Mouse (Mus musculus) lung, embryonic 14.5 days (tissue): ENCODE data around the gene Zc3h14. TPM values are rescaled to one million over a fixed set of nuclear protein-coding genes. Genes with fewer than 3 reads are reported as not detected.

Source experiments
- ATAC-seq: fragments of 200-750 bp; cut with Nextera tagmentation; 2 replicates; pipeline ENCODE4 v1.8.0; 2017; ENCODE audit warnings: mild to moderate bottlenecking, moderate TSS enrichment, moderate library complexity; ENCODE audit not compliant: insufficient read depth
- DNase-seq: peaks from one replicate; pipeline ENCODE4 v3.0.0-alpha.2; 2015
- H3K27ac ChIP-seq: fragments of 300-500 bp; sonication (generic); 2 replicates; pipeline ENCODE4 v1.5.1; 2014; ENCODE audit warnings: low read depth, mild to moderate bottlenecking, moderate library complexity
- H3K27me3 ChIP-seq: fragments of 300-500 bp; sonication (generic); 2 replicates; pipeline ENCODE4 v1.6.1; 2014; ENCODE audit warnings: low read length, control low read depth; ENCODE audit not compliant: insufficient read depth
- H3K36me3 ChIP-seq: fragments of 300-500 bp; sonication (generic); 2 replicates; pipeline ENCODE4 v1.6.1; 2014; ENCODE audit warnings: control low read depth; ENCODE audit not compliant: insufficient read depth
- H3K4me1 ChIP-seq: fragments of 300-500 bp; sonication (generic); 2 replicates; pipeline ENCODE4 v1.6.1; 2014; ENCODE audit warnings: antibody characterized with exemption, control low read depth; ENCODE audit not compliant: insufficient read depth
- H3K4me2 ChIP-seq: fragments of 300-500 bp; sonication (generic); 2 replicates; pipeline ENCODE4 v1.6.1; 2014; ENCODE audit warnings: mild to moderate bottlenecking
- H3K4me3 ChIP-seq: fragments of 300-500 bp; sonication (generic); 2 replicates; pipeline ENCODE4 v1.5.1; 2014; ENCODE audit warnings: low read depth, low read length
- H3K9ac ChIP-seq: fragments of 300-500 bp; sonication (generic); 2 replicates; pipeline ENCODE4 v1.6.1; 2014
- H3K9me3 ChIP-seq: fragments of 300-500 bp; sonication (generic); 2 replicates; pipeline ENCODE4 v1.6.1; 2016; ENCODE audit warnings: low read depth, low read length, control low read depth
- CTCF ChIP-seq: IDR thresholded peaks from 2 replicates; pipeline ENCODE4 v1.5.1; 2016; ENCODE audit warnings: antibody characterized with exemption, low read depth
- WGBS: fragments of 180-500 bp; shearing (Covaris S2); extraction: QIAGEN DNeasy Blood & Tissue Kit; methylation state at CpG from one replicate; pipeline ENCODE4 v1.1.7; 2014; 5-methylcytosine and 5-hydroxymethylcytosine counted together
- polyA plus RNA-seq: library from polyadenylated mRNA; unstranded; fragments of >200 nt; fragmentation: Nextera tagmentation; extraction: Ambion mirVana; gene quantifications from 2 replicates; pipeline ENCODE4 v1.2.1, GENCODE M21; 2014

Zc3h14 gene
- polyA plus RNA-seq, 1 experiment from 2014 or later: 154 TPM

GRCm38 (mm10) chr12:98766241-98766640, 19.5 kb downstream of the Zc3h14 start:
- ATAC-seq (no peak), DNase-seq (no peak)
- no peaks in the 10 kb centered on the region for H3K4me1 ChIP-seq
- no peak overlapping the region for H3K4me2 ChIP-seq
- H3K36me3 ChIP-seq: peaks cover 93% of the 10 kb centered on the region
- no peak overlapping the region for H3K4me3 ChIP-seq
- H3K27ac ChIP-seq: no peak overlapping the region
- TF ChIP-seq CTCF: no peak
- WGBS: 96% methylated on average over 2 of the region's 2 CpGs
- no peaks in the 10 kb centered on the region for H3K9me3 ChIP-seq
- H3K9ac ChIP-seq: no peak overlapping the region
- H3K27me3 ChIP-seq: no peaks in the 10 kb centered on the region

GRCm38 (mm10) chr12:98777509-98777908, 30.7 kb downstream of the Zc3h14 start:
- ATAC-seq: no peak
- no peaks in the 10 kb centered on the region for H3K9me3 ChIP-seq

DNA sequence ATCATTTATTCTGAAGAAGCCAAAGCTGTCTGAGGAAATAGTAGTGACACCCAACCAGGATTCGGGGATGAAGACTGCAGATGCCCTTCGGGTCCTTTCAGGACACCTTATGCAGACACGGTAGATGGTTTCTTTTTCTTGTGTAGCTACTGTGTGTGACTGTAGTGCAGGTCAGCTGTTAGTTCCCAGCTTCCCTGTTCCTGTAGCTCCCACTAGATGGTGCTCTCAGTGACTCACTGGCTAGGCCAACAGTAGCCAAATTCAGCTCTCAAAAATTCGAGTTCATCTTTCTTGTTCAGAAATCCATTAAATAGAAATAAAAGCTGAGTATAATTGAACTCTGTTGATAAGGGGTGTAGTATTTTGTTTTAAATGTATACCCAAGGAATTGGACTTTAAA, 32.4 kb downstream of the Zc3h14 start:
- H3K4me1 ChIP-seq: no peaks in the 10 kb centered on the region
- H3K27me3 ChIP-seq: no peaks in the 10 kb centered on the region
- H3K4me2 ChIP-seq: no peak overlapping the region
- no peak overlapping the region for H3K4me3 ChIP-seq
- WGBS: 77% methylated on average over 4 of the region's 4 CpGs
- no peaks in the 10 kb centered on the region for H3K9me3 ChIP-seq
- ATAC-seq (no peak), DNase-seq (peak; percentile 53)
- H3K9ac ChIP-seq: no peak overlapping the region
- H3K36me3 ChIP-seq: peaks cover 90% of the 10 kb centered on the region
- TF ChIP-seq CTCF: peak; percentile 50
- no peak overlapping the region for H3K27ac ChIP-seq

More at GRCm38 (mm10) chr12:98777509-98777908, 30.7 kb downstream of the Zc3h14 start:
- H3K9ac ChIP-seq: no peak overlapping the region
- WGBS: 72% methylated on average over 3 of the region's 3 CpGs
- H3K27ac ChIP-seq: no peak overlapping the region
- no peak for TF ChIP-seq CTCF
- H3K36me3 ChIP-seq: peaks cover 90% of the 10 kb centered on the region
- H3K4me1 ChIP-seq: no peaks in the 10 kb centered on the region
- H3K27me3 ChIP-seq: no peaks in the 10 kb centered on the region
- DNase-seq: no peak
- H3K4me2 ChIP-seq: no peak overlapping the region
- H3K4me3 ChIP-seq: no peak overlapping the region

DNA sequence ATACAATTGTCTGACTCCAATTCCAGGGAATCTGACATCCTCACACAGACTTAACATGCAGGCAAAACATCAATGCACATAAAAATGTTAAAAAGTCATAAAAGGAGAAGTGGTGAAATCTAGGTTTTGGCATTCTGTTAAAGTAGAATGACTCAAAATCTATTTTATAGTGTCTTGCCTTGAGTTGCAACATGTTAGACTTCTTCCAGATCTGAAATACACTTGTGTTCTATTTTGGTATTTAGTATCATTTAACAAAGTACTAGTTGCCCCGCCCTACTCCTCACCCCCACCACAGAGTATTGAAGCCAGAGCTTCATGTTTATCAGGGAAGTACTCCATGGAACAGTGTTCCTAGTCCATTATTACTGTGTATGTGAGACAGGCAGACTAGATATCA, 37.5 kb downstream of the Zc3h14 start:
- Histone ChIP-seq H3K9ac (no peak overlapping the region), H3K36me3 (peaks cover 86% of the 10 kb centered on the region), H3K4me1 (no peaks in the 10 kb centered on the region), H3K9me3 (no peaks in the 10 kb centered on the region), H3K27ac (no peak overlapping the region), H3K27me3 (no peaks in the 10 kb centered on the region), H3K4me3 (no peak overlapping the region), H3K4me2 (no peak overlapping the region)
- TF ChIP-seq CTCF: no peak
- 87% methylated on average over 1 of the region's 1 CpGs for WGBS
- ATAC-seq (no peak), DNase-seq (no peak)

DNA sequence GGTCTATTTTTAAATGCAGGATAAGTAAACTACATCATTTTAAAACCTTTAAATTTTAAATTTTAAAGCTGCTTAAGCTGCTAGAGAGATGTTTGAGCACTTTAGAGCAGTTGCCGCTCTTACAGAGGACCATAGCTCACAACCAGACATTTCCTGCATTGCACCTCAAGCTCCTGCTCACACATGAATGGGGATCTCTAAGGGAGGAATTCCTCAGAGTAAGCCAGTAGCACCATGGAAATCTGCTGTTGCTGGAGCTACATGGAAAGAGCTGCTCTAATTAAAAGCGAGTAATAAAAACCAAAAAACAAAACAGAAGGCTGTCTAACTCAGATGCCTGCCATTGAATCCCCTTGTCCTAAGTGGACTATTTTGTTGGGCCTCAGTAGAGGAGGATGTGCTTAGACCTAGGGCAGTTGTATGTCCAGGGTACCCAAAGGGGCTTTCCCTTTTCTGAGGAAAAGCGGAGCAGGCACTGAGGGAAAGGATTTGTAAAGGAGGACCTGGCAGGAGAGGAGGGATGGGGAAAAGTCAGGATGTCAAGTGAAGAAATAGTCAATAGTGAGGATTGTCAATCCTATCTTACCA, 49.1 kb downstream of the Zc3h14 start:
- H3K4me3 ChIP-seq: no peak overlapping the region
- ATAC-seq (no peak), DNase-seq (no peak)
- no peaks in the 10 kb centered on the region for H3K9me3 ChIP-seq
- no peak overlapping the region for H3K27ac ChIP-seq
- no peak for TF ChIP-seq CTCF
- no peaks in the 10 kb centered on the region for H3K27me3 ChIP-seq
- H3K4me2 ChIP-seq: no peak overlapping the region
- no peak overlapping the region for H3K9ac ChIP-seq
- H3K36me3 ChIP-seq: peaks cover 50% of the 10 kb centered on the region
- 88% methylated on average over 3 of the region's 3 CpGs for WGBS
- H3K4me1 ChIP-seq: no peaks in the 10 kb centered on the region

DNA sequence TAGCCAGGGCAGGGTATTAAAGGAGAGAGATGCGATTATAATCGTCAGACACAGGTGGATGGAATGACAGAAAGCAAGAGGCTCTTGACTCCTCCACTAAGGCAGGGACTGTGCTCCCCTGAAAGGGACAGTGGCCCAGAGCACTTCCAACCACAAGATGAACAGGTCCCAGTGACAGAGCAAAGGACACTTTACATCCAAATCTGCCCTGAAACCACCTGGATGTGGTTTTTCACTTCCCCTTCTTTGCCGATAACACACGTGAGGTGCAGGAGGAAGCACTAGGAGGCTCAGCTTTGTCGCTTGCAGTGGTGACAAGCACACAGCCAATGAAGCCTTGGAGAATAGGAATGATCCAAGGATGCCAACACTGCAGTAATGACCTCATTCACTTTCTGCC, 53.6 kb downstream of the Zc3h14 start:
- Histone ChIP-seq H3K9ac (no peak overlapping the region), H3K4me2 (no peak overlapping the region), H3K27ac (no peak overlapping the region), H3K36me3 (peaks cover 20% of the 10 kb centered on the region; the same call in 1 of the 2 replicates), H3K9me3 (no peaks in the 10 kb centered on the region), H3K4me3 (no peak overlapping the region), H3K27me3 (no peaks in the 10 kb centered on the region), H3K4me1 (no peaks in the 10 kb centered on the region)
- DNase-seq: no peak
- no peak for ATAC-seq
- no peak for TF ChIP-seq CTCF
- 78% methylated on average over 5 of the region's 5 CpGs for WGBS

DNA sequence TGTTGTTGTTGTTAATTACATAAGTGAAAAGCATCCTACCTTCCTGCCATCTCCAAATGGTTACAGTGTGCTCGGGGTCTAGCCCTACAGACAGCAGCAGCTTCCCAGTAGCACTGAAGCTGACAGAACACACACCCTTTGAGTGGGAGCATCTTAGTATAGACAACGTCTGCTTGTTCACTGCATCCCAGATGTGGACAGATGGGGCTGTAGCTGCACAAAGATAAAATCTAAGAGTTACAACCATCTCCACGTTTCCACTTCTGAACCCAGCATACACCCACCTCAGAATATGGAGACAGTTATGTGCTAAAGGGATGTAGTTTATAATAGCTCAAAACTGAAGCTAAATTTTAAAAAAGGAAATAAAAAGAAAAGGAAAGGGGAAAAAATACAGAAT, 55.5 kb downstream of the Zc3h14 start:
- Histone ChIP-seq H3K27ac (no peak overlapping the region), H3K36me3 (peaks cover 14% of the 10 kb centered on the region; the same call in 1 of the 2 replicates), H3K4me3 (no peak overlapping the region), H3K9me3 (no peaks in the 10 kb centered on the region), H3K4me1 (no peaks in the 10 kb centered on the region), H3K9ac (no peak overlapping the region), H3K4me2 (no peak overlapping the region), H3K27me3 (no peaks in the 10 kb centered on the region)
- no peak for TF ChIP-seq CTCF
- DNase-seq: no peak
- ATAC-seq: no peak
- 76% methylated on average over 3 of the region's 3 CpGs for WGBS
